Mouse (Mus musculus) ES-E14 (cell line): ENCODE data around the gene Copb1. TPM values are rescaled to one million over a fixed set of nuclear protein-coding genes. Genes with fewer than 3 reads are reported as not detected.

Experiments used
- DNase-seq: peaks from one replicate; pipeline ENCODE4 v3.0.0-alpha.2; 2013; ENCODE audit warnings: low read depth, low spot score
- H3K27ac ChIP-seq: 2 replicates; pipeline ENCODE4 v1.5.1; 2012; ENCODE audit warnings: low read depth, mild to moderate bottlenecking, low read length, moderate library complexity, mixed read lengths; ENCODE audit not compliant: poor library complexity, insufficient read depth, severe bottlenecking
- H3K36me3 ChIP-seq: 2 replicates; pipeline ENCODE4 v1.6.1; 2012; ENCODE audit warnings: mild to moderate bottlenecking, low read length, moderate library complexity, mixed read lengths; ENCODE audit not compliant: control insufficient read depth, poor library complexity, insufficient read depth, severe bottlenecking
- H3K4me1 ChIP-seq, 2 experiments: fragments of 150-350 bp in 1 of 2; sonication (generic) in 1 of 2; 2 replicates each; pipeline ENCODE4 v1.6.1; 2012; ENCODE audit warnings: low read length in 2 of 2, mild to moderate bottlenecking in 1 of 2, mixed read lengths in 1 of 2; ENCODE audit not compliant: control insufficient read depth in 2 of 2, insufficient read depth in 2 of 2, poor library complexity in 1 of 2
- H3K4me3 ChIP-seq, 2 experiments: fragments of 150-350 bp in 1 of 2; sonication (generic) in 1 of 2; 2 replicates each; pipeline ENCODE4 v1.5.1; 2012; ENCODE audit warnings: low read length in 2 of 2, low read depth in 1 of 2, mild to moderate bottlenecking in 1 of 2, mixed read lengths in 1 of 2; ENCODE audit not compliant: insufficient read depth in 1 of 2, poor library complexity in 1 of 2, severe bottlenecking in 1 of 2
- H3K9ac ChIP-seq: 2 replicates; pipeline ENCODE4 v1.6.1; 2012; ENCODE audit warnings: low read depth, mild to moderate bottlenecking, low read length, mixed read lengths; ENCODE audit not compliant: poor library complexity, insufficient read depth, severe bottlenecking
- H3K9me3 ChIP-seq: fragments of 150-350 bp; sonication (generic); 2 replicates; pipeline ENCODE4 v1.6.1; 2012; ENCODE audit warnings: low read depth, mild to moderate bottlenecking, low read length; ENCODE audit not compliant: control insufficient read depth, insufficient read depth
- CHD2 ChIP-seq: IDR thresholded peaks from 2 replicates; pipeline ENCODE4 v1.6.1; 2014; ENCODE audit warnings: mild to moderate bottlenecking, low read depth, low read length, inconsistent platforms
- HCFC1 ChIP-seq: IDR thresholded peaks from 2 replicates; pipeline ENCODE4 v1.6.1; 2012; ENCODE audit warnings: low read length, inconsistent platforms, borderline replicate concordance; ENCODE audit not compliant: insufficient read depth
- MAFK ChIP-seq: IDR thresholded peaks from 2 replicates; pipeline ENCODE4 v1.6.1; 2014; ENCODE audit warnings: mild to moderate bottlenecking, low read depth, low read length, inconsistent platforms; ENCODE audit not compliant: insufficient read depth
- ZC3H11A ChIP-seq: IDR thresholded peaks from 2 replicates; pipeline ENCODE4 v1.6.1; 2012; ENCODE audit warnings: low read depth, mild to moderate bottlenecking, inconsistent platforms, low read length, borderline replicate concordance
- ZNF384 ChIP-seq: IDR thresholded peaks from 2 replicates; pipeline ENCODE4 v1.6.1; 2012; ENCODE audit warnings: low read depth, low read length, inconsistent platforms
- in situ Hi-C, 2 experiments: fragments of 600-800 bp; cut with MboI; formaldehyde crosslinking; loops; one replicate each; pipeline ENCODE4 v1.15.1; 2025; ENCODE audit warnings: low sequenced_read_pairs in 2 of 2, inconsistent platforms in 1 of 2; ENCODE audit not compliant: unreplicated experiment in 2 of 2
- total RNA-seq: library from RNA; depleted of rRNA; stranded (reverse); fragments of 300-350 nt; gene quantifications from 2 replicates; pipeline ENCODE4 v1.2.3, GENCODE M21; 2012

Copb1 gene
- total RNA-seq, 1 experiment: 59.1 TPM

GRCm38 (mm10) chr7:114294698-114295097 lies 40.2 kb upstream of the Copb1 start:
- no peaks in the 10 kb centered on the region for H3K36me3 ChIP-seq
- H3K9ac ChIP-seq: no peak overlapping the region
- H3K9me3 ChIP-seq: no peaks in the 10 kb centered on the region
- no peak overlapping the region for H3K4me3 ChIP-seq
- H3K4me1 ChIP-seq: peaks cover 0 to 7% of the 10 kb centered on the region in 2 experiments; a peak in 1 of 4 replicates
- no peak for DNase-seq
- no peak overlapping the region for H3K27ac ChIP-seq
- TF ChIP-seq CHD2 (no peak), ZC3H11A (no peak), MAFK (no peak), ZNF384 (no peak), HCFC1 (no peak)
- in situ Hi-C loops: no loop called here

- no peaks in the 10 kb centered on the region for H3K9me3 ChIP-seq
- no peak overlapping the region for H3K9ac ChIP-seq
- TF ChIP-seq HCFC1: no peak
- no peak for TF ChIP-seq ZC3H11A
- TF ChIP-seq CHD2: no peak
- no peak for TF ChIP-seq MAFK
- no peak for TF ChIP-seq ZNF384
- in situ Hi-C loops: no loop called here
- H3K27ac ChIP-seq: no peak overlapping the region
- no peaks in the 10 kb centered on the region for H3K36me3 ChIP-seq
- peaks cover 0 to 7% of the 10 kb centered on the region in 2 experiments; a peak in 1 of 4 replicates for H3K4me1 ChIP-seq
- DNase-seq: no peak
- H3K4me3 ChIP-seq: no peak overlapping the region
These were observed 39.4 kb upstream of the Copb1 start for GRCm38 (mm10) chr7:114293903-114294302.

- TF ChIP-seq ZNF384 (peak; percentile 74), ZC3H11A (no peak)
- no peak overlapping the region for H3K9ac ChIP-seq
- no peak overlapping the region for H3K4me3 ChIP-seq
- H3K4me1 ChIP-seq: peaks cover 0 to 7% of the 10 kb centered on the region in 2 experiments; a peak in 1 of 4 replicates
- in situ Hi-C loops: no loop called here
- no peaks in the 10 kb centered on the region for H3K9me3 ChIP-seq
- no peak overlapping the region for H3K27ac ChIP-seq
- no peak for DNase-seq
- H3K36me3 ChIP-seq: no peaks in the 10 kb centered on the region
These were observed 38.0 kb upstream of the Copb1 start for GRCm38 (mm10) chr7:114292501-114292971.

GRCm38 (mm10) chr7:114291461-114292335 lies 37.2 kb upstream of the Copb1 start:
- TF ChIP-seq CHD2 (no peak), ZC3H11A (no peak)
- no peak overlapping the region for H3K27ac ChIP-seq
- DNase-seq: no peak
- no peak overlapping the region for H3K4me3 ChIP-seq
- no peak overlapping the region for H3K9ac ChIP-seq
- H3K9me3 ChIP-seq: no peaks in the 10 kb centered on the region
- peaks cover 0 to 7% of the 10 kb centered on the region in 2 experiments; a peak in 1 of 4 replicates for H3K4me1 ChIP-seq
- no peaks in the 10 kb centered on the region for H3K36me3 ChIP-seq
- in situ Hi-C loops: no loop called here
